Mouse (Mus musculus): Measurements from ENCODE around the gene Ctxn2.

DNA sequence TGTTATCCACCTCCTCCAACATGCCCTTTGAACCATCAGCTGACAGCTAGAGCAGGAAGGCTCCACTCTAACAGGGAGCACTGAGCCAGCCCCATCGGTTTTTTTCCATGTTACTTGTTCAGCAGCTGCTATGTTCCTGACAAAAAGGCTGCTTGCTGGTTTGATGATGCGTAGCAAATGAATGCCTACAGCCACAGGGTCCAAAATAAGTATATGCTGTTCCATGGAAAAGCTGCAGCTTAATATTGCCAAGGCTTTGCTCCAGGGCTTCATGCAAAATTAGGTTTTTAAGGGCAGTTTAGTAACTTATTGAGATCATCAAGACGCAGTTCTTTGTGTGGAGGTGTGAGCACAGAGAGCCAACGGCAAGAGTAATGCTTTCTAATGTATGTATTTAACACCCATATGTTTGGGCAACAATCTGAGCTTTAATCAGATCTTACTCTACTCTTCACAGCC lies 25.5 kb downstream of the Ctxn2 start:
- no peak for TF ChIP-seq CTCF (IDR thresholded peaks at IDR 0.05; ENCODE audit: low read depth)
- no peak for TF ChIP-seq EP300 (IDR thresholded peaks at IDR 0.05; ENCODE audit: low read depth)

All from liver, postnatal 0 days (tissue).